Mouse (Mus musculus) embryonic facial prominence, embryonic 12.5 days (tissue): Measurements from ENCODE around the gene AC134908.4. TPM values are rescaled to one million over a fixed set of nuclear protein-coding genes. Genes with fewer than 3 reads are reported as not detected.
"Not testable (repeated sequence)": the region's sequence is repeated elsewhere in the genome, so short reads cannot be mapped to it uniquely, and the experiment has no call there.

Experiments
- ATAC-seq: fragments of 200-750 bp; cut with Nextera tagmentation; 2 replicates; pipeline ENCODE4 v1.8.0; 2017; ENCODE audit not compliant: insufficient number of reproducible peaks, insufficient read depth, low FRiP score, low TSS enrichment
- H3K27ac ChIP-seq: fragments of 300-500 bp; sonication (generic); 2 replicates; pipeline ENCODE4 v1.5.1; 2016; ENCODE audit warnings: mild to moderate bottlenecking
- H3K27me3 ChIP-seq: fragments of 300-500 bp; sonication (generic); 2 replicates; pipeline ENCODE4 v1.6.1; 2016; ENCODE audit warnings: mild to moderate bottlenecking, moderate library complexity
- H3K36me3 ChIP-seq: fragments of 300-500 bp; sonication (generic); 2 replicates; pipeline ENCODE4 v1.6.1; 2016; ENCODE audit warnings: mild to moderate bottlenecking
- H3K4me1 ChIP-seq: fragments of 300-500 bp; sonication (generic); 2 replicates; pipeline ENCODE4 v1.6.1; 2016
- H3K4me2 ChIP-seq: fragments of 300-500 bp; sonication (generic); replicated peaks from 2 replicates; pipeline ENCODE4 v1.6.1; 2016; ENCODE audit warnings: mild to moderate bottlenecking, moderate library complexity
- H3K4me3 ChIP-seq: fragments of 300-500 bp; sonication (generic); 2 replicates; pipeline ENCODE4 v1.5.1; 2016; ENCODE audit warnings: mild to moderate bottlenecking
- H3K9ac ChIP-seq: fragments of 300-500 bp; sonication (generic); 2 replicates; pipeline ENCODE4 v1.6.1; 2016; ENCODE audit warnings: mild to moderate bottlenecking, moderate library complexity
- H3K9me3 ChIP-seq: fragments of 300-500 bp; sonication (generic); 2 replicates; pipeline ENCODE4 v1.6.1; 2016; ENCODE audit warnings: mild to moderate bottlenecking, moderate library complexity
- WGBS: fragments of 180-500 bp; shearing (Covaris S2); methylation state at CpG from one replicate; pipeline ENCODE4 v1.1.7; 2016; 5-methylcytosine and 5-hydroxymethylcytosine counted together
- microRNA-seq: library from miRNA; unstranded; fragments of <30 nt; microRNA quantifications from one replicate; pipeline ENCODE4, GENCODE M21; 2017
- polyA plus RNA-seq: library from polyadenylated mRNA; unstranded; fragments of >200 nt; fragmentation: Nextera tagmentation; extraction: Ambion mirVana; gene quantifications from 2 replicates; pipeline ENCODE4 v1.2.1, GENCODE M21; 2016

AC134908.4 gene
- polyA plus RNA-seq, 1 experiment from 2014 or later: not detected

DNA sequence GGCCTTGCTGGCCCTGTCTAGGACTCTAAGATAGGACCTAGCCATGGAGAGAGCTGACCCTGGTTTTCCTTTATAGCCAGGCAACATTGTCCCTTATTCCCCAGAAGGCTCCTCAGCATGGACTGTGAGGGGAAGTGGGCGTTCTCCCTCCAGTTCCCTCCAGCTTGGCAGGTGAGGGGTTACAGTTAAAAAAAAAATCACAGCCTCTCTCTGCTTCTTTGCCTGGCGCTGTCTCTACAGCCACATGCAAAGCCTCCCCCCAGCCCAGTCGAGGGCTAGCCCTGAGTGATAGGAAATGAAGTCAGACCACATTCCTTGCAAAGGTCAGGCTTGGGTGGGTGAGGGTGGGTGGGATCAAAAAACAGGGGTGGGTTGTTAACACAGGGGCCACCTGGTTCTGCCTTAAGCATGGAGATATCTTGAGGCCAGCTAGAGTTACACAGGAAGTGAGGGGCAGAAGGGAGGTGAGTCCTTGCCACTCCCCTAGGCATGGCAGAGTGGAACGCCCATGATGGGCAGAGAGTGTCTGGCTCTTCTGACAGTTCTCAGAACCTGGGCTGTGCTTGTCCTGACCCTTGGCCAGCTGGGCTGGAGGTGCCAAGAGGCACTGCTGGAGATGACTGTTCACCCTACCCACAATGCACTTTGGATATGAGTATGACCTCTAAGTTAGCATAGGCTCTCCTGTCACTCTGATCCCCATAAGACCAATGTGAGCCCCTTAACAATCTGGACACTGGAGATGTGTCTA, 39.7 kb downstream of the AC134908.4 start:
- Histone ChIP-seq H3K27ac (no peak overlapping the region), H3K9ac (0 out of 2 replicates have a peak overlapping the region, but pooled peaks have one; percentile 20), H3K36me3 (no peaks in the 10 kb centered on the region), H3K9me3 (no peaks in the 10 kb centered on the region), H3K4me1 (peaks cover 16% of the 10 kb centered on the region), H3K4me2 (no peak overlapping the region), H3K27me3 (no peaks in the 10 kb centered on the region), H3K4me3 (no peak overlapping the region)
- 33% methylated on average over 4 of the region's 4 CpGs for WGBS
- ATAC-seq: no peak; the same call in 1 of the 2 replicates

DNA sequence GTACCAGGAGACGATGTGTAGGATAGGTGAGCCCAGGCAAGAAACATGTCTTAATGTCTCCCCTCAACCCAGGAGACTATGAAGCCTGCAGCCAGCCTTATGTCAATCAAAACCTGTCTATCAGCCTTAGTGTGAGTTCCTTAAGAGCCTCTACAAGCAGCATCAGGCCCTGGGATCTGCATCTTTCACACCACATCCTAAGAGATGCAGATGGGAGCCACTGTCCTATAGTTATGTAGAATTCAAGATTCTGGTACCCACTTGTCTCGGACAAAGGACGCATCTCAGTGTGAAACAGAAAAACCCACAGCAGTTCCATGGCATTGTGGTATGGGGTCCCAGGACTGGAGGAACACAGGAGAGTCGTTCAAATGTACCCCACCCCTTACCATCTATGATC, 40.4 kb downstream of the AC134908.4 start:
- 82% methylated on average over 4 of the region's 4 CpGs for whole genome bisulfite sequencing
- Histone ChIP-seq H3K9ac (no peak overlapping the region), H3K27ac (no peak overlapping the region), H3K4me3 (no peak overlapping the region), H3K9me3 (no peaks in the 10 kb centered on the region), H3K4me2 (no peak overlapping the region), H3K4me1 (peaks cover 16% of the 10 kb centered on the region), H3K27me3 (no peaks in the 10 kb centered on the region), H3K36me3 (no peaks in the 10 kb centered on the region)
- ATAC-seq: no peak

- H3K36me3 ChIP-seq: no peaks in the 10 kb centered on the region
- no peak within 1 kb of the TSS for H3K27ac ChIP-seq
- 85% methylated on average over 9 of the region's 9 CpGs for WGBS
- no peak within 1 kb of the TSS for H3K9ac ChIP-seq
- ATAC-seq: no peak
- no peak within 1 kb of the TSS for H3K4me3 ChIP-seq
- no peaks in the 10 kb centered on the region for H3K9me3 ChIP-seq
- H3K4me2 ChIP-seq: no peak within 1 kb of the TSS
- H3K27me3 ChIP-seq: no peaks in the 10 kb centered on the region
- peaks cover 16% of the 10 kb centered on the region for H3K4me1 ChIP-seq
These were observed 41.2 kb downstream of the AC134908.4 start, which contains the start of gene Msln for GRCm38 (mm10) chr17:25754241-25754640. TSS of gene Msln (minus strand) at chr17:25754378.

DNA sequence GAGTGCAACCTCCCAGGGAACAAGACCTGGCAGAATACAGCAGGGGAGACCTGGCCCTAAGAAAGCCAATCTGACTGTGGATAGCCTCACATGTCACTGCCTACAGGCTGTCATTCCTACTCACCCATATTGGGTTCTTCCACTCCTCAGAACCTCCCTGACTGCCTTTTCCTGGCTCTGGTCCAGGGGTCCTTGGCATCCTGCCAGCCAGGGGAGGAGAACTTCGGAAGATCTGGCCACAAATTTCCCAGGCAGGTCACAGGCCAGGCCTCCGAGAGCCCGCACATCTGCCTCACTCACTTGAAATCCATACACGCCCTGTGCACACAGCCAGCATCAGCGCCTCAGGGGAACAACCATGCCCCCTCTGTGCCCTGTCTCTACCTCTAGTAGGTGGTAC, 44.0 kb downstream of the AC134908.4 start:
- ATAC-seq: no peak
- no peak overlapping the region for H3K9ac ChIP-seq

GRCm38 (mm10) chr17:25749314-25749713, 46.1 kb downstream of the AC134908.4 start:
- no peaks in the 10 kb centered on the region for H3K9me3 ChIP-seq
- no peak for ATAC-seq
- 76% methylated on average over 6 of the region's 6 CpGs for WGBS
- peaks cover 6% of the 10 kb centered on the region; the same call in 1 of the 2 replicates for H3K27me3 ChIP-seq
- no peak overlapping the region for H3K27ac ChIP-seq
- H3K4me2 ChIP-seq: no peak overlapping the region
- H3K4me1 ChIP-seq: peaks cover 10% of the 10 kb centered on the region; the same call in 1 of the 2 replicates
- no peaks in the 10 kb centered on the region for H3K36me3 ChIP-seq
- H3K9ac ChIP-seq: no peak overlapping the region
- no peak overlapping the region for H3K4me3 ChIP-seq

More for the DNA sequence above, 44.0 kb downstream of the AC134908.4 start:
- H3K4me2 ChIP-seq: no peak overlapping the region
- no peak overlapping the region for H3K27ac ChIP-seq
- no peaks in the 10 kb centered on the region for H3K36me3 ChIP-seq
- 48% methylated on average over 5 of the region's 5 CpGs for WGBS
- no peak overlapping the region for H3K4me3 ChIP-seq
- no peaks in the 10 kb centered on the region for H3K27me3 ChIP-seq
- H3K9me3 ChIP-seq: no peaks in the 10 kb centered on the region
- H3K4me1 ChIP-seq: peaks cover 16% of the 10 kb centered on the region

DNA sequence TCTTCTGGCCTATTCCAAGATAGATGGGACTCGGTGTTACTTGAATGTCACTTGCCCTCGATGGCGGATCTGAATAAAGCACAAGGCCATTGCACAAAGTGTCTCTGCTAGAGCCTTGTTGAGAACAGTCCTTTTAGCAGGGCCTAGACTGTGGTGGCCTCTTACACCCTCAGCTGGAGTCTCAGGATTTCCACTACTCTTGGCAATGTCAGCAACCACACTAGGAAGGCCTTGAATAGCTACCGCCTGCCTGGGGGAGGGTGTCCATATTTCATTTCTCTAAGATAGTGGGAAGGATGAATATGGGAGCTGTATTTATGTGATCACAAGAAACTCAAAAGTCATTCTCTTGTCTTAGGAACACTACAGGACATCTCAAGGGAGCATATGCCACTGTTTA, 47.2 kb downstream of the AC134908.4 start:
- no peak for ATAC-seq
- Histone ChIP-seq H3K27me3 (peaks cover 9% of the 10 kb centered on the region; the same call in 1 of the 2 replicates), H3K4me2 (no peak overlapping the region), H3K36me3 (no peaks in the 10 kb centered on the region), H3K27ac (no peak overlapping the region), H3K9me3 (no peaks in the 10 kb centered on the region), H3K9ac (no peak overlapping the region), H3K4me1 (peaks cover 10% of the 10 kb centered on the region; the same call in 1 of the 2 replicates), H3K4me3 (no peak overlapping the region)
- 89% methylated on average over 4 of the region's 4 CpGs for WGBS

DNA sequence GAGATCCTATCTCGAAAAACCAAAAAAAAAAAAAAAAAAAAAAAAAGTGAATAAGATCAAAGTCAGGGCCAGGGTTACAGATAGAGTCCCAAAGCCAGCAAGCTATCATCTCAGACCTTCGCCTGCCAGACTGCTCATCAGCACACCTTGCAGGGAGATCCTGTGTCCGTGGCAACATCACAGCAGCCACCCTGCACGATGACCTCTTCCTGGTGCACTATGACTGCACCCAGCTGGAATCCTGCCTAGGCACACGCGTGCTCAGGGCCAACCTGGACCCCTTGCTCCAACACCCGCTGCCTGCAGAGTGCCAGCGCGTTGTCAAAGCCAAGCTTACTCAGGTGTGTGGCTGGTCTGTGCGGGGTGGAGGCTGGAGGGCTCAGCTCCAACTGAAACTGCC, 51.1 kb downstream of the AC134908.4 start:
- Histone ChIP-seq H3K9me3 (no peaks in the 10 kb centered on the region), H3K4me1 (no peaks in the 10 kb centered on the region), H3K27me3 (peaks cover 9% of the 10 kb centered on the region; the same call in 1 of the 2 replicates), H3K4me2 (no peak overlapping the region), H3K4me3 (no peak overlapping the region), H3K9ac (no peak overlapping the region), H3K36me3 (no peaks in the 10 kb centered on the region), H3K27ac (no peak overlapping the region)
- 83% methylated on average over 9 of the region's 10 CpGs for WGBS
- ATAC-seq: no peak

GRCm38 (mm10) chr17:25743831-25744230, 51.6 kb downstream of the AC134908.4 start:
- Histone ChIP-seq H3K4me2 (no peak overlapping the region), H3K27ac (no peak overlapping the region), H3K36me3 (no peaks in the 10 kb centered on the region), H3K4me1 (no peaks in the 10 kb centered on the region), H3K27me3 (peaks cover 9% of the 10 kb centered on the region; the same call in 1 of the 2 replicates), H3K4me3 (no peak overlapping the region), H3K9ac (no peak overlapping the region), H3K9me3 (no peaks in the 10 kb centered on the region)
- WGBS: 93% methylated on average over 9 of the region's 9 CpGs
- ATAC-seq: no peak

DNA sequence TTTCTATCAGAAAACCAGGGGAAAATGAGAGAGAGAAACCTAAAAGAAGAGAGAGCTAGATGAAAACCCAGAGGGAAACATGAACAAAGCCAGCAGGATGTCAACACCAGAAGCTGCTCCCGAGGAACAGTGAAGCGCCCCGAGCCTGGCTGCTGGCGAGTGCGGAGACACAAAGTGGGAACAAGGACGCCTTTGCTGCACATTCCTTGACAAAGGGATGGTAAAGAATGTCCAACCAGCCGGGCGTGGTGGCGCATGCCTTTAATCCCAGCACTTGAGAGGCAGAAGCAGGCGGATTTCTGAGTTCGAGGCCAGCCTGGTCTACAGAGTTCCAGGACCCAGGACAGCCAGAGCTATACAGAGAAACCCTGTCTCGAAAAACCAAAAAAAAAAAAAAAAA, 54.0 kb downstream of the AC134908.4 start:
- not testable (repeated sequence) for ATAC-seq, H3K9me3 ChIP-seq, H3K27ac ChIP-seq, H3K4me1 ChIP-seq, H3K4me3 ChIP-seq, H3K9ac ChIP-seq, H3K36me3 ChIP-seq, H3K4me2 ChIP-seq
- WGBS: 65% methylated on average over 12 of the region's 12 CpGs
- H3K27me3 ChIP-seq: peaks cover 14% of the 10 kb centered on the region; the same call in 1 of the 2 replicates

Small RNAs within 50 kb of the gene (microRNA-seq; reads per million reads assigned to microRNA genes)
- gene Gm25083: not detected
- 0.54 reads per million for gene Mir3082
- not detected for gene Mir6966

Other genes with a start within 250 kb of the AC134908.4 start
- gene Sox8, start 225.0 kb downstream of the AC134908.4 start, polyA plus RNA-seq: 11.8 and 13.2 TPM in 2 replicates
- 29.4 and 31.4 TPM in 2 replicates for gene Lmf1, start 216.6 kb downstream of the AC134908.4 start, polyA plus RNA-seq
- gene Gng13, start 78.5 kb downstream of the AC134908.4 start, polyA plus RNA-seq: 2.6 and 5.6 TPM in 2 replicates
- 43.5 and 45.9 TPM in 2 replicates for gene Chtf18, start 68.2 kb downstream of the AC134908.4 start, polyA plus RNA-seq
- 27.0 and 29.1 TPM in 2 replicates for gene Rpusd1, start 68.0 kb downstream of the AC134908.4 start, polyA plus RNA-seq
- 0.35 and 0.41 TPM in 2 replicates for gene Mslnl, start 59.6 kb downstream of the AC134908.4 start, polyA plus RNA-seq
- 0.37 and 0.38 TPM in 2 replicates for gene Msln, start 41.3 kb downstream of the AC134908.4 start, polyA plus RNA-seq
- gene Narfl, start 21.9 kb downstream of the AC134908.4 start, polyA plus RNA-seq: 23.9 and 25.6 TPM in 2 replicates
- 93.0 and 95.4 TPM in 2 replicates for gene Haghl, start 10.0 kb downstream of the AC134908.4 start, polyA plus RNA-seq
- 0.18 and 0.29 TPM in 2 replicates for gene Ccdc78, start 9.1 kb downstream of the AC134908.4 start, polyA plus RNA-seq
- gene Fam173a, start 2.8 kb downstream of the AC134908.4 start, polyA plus RNA-seq: 72.0 and 77.0 TPM in 2 replicates
- 58.7 and 65.9 TPM in 2 replicates for gene Metrn, start 1.5 kb upstream of the AC134908.4 start, polyA plus RNA-seq
- gene Fbxl16, start 13.4 kb upstream of the AC134908.4 start, polyA plus RNA-seq: 5.9 and 6.7 TPM in 2 replicates
- 26.0 and 29.6 TPM in 2 replicates for gene Wdr24, start 28.0 kb upstream of the AC134908.4 start, polyA plus RNA-seq
- 53.9 and 57.0 TPM in 2 replicates for gene Jmjd8, start 33.2 kb upstream of the AC134908.4 start, polyA plus RNA-seq
- 334 and 338 TPM in 2 replicates for gene Stub1, start 37.7 kb upstream of the AC134908.4 start, polyA plus RNA-seq
- 1.2 and 1.6 TPM in 2 replicates for gene Rhbdl1, start 41.6 kb upstream of the AC134908.4 start, polyA plus RNA-seq
- 1.5 and 2.4 TPM in 2 replicates for gene Gm20683, start 46.1 kb upstream of the AC134908.4 start, polyA plus RNA-seq
- 23.0 and 26.9 TPM in 2 replicates for gene Rhot2, start 49.2 kb upstream of the AC134908.4 start, polyA plus RNA-seq
- gene Wdr90, start 65.8 kb upstream of the AC134908.4 start, polyA plus RNA-seq: 36.3 and 42.0 TPM in 2 replicates
- 9.0 and 10.1 TPM in 2 replicates for gene Mcrip2, start 73.1 kb upstream of the AC134908.4 start, polyA plus RNA-seq
- 56.8 and 57.0 TPM in 2 replicates for gene Mettl26, start 79.4 kb upstream of the AC134908.4 start, polyA plus RNA-seq
- 0.45 and 0.62 TPM in 2 replicates for gene Wfikkn1, start 85.2 kb upstream of the AC134908.4 start, polyA plus RNA-seq
- 37.4 and 40.9 TPM in 2 replicates for gene Rab40c, start 124.1 kb upstream of the AC134908.4 start, polyA plus RNA-seq
- gene Pigq, start 149.3 kb upstream of the AC134908.4 start, polyA plus RNA-seq: 49.9 and 51.7 TPM in 2 replicates
- gene Nhlrc4, start 149.3 kb upstream of the AC134908.4 start, polyA plus RNA-seq: 0.14 and 0.69 TPM in 2 replicates
- 0.14 and 0.20 TPM in 2 replicates for gene A930017K11Rik, start 156.9 kb upstream of the AC134908.4 start, polyA plus RNA-seq
- gene Capn15, start 190.1 kb upstream of the AC134908.4 start, polyA plus RNA-seq: 33.1 and 34.6 TPM in 2 replicates